Mouse (Mus musculus) liver, embryonic 11.5 days (tissue): Measurements from ENCODE around the gene Cnn2. TPM values are rescaled to one million over a fixed set of nuclear protein-coding genes. Genes with fewer than 3 reads are reported as not detected.

Source experiments
- ATAC-seq: fragments of 200-750 bp; cut with Nextera tagmentation; replicated peaks from 2 replicates; pipeline ENCODE4 v1.8.0; 2017; ENCODE audit warnings: moderate number of reproducible peaks, mild to moderate bottlenecking, moderate TSS enrichment, moderate library complexity; ENCODE audit not compliant: low FRiP score
- DNase-seq: peaks from one replicate; pipeline ENCODE4 v3.0.0-alpha.2; 2017; ENCODE audit warnings: low spot score
- H3K27ac ChIP-seq: fragments of 300-500 bp; sonication (generic); 2 replicates; pipeline ENCODE4 v1.5.1; 2014; ENCODE audit warnings: mild to moderate bottlenecking, low read depth, low read length, control low read depth
- H3K27me3 ChIP-seq: fragments of 300-500 bp; sonication (generic); replicated peaks from 2 replicates; pipeline ENCODE4 v1.6.1; 2014; ENCODE audit warnings: low read length, mixed read lengths; ENCODE audit not compliant: control insufficient read depth, insufficient read depth
- H3K36me3 ChIP-seq: fragments of 300-500 bp; sonication (generic); 2 replicates; pipeline ENCODE4 v1.6.1; 2014; ENCODE audit warnings: mild to moderate bottlenecking, low read length, moderate library complexity, mixed read lengths; ENCODE audit not compliant: control insufficient read depth, insufficient read depth
- H3K4me1 ChIP-seq: fragments of 300-500 bp; sonication (generic); replicated peaks from 2 replicates; pipeline ENCODE4 v1.6.1; 2014; ENCODE audit warnings: low read length, mixed read lengths; ENCODE audit not compliant: control insufficient read depth, insufficient read depth
- H3K4me2 ChIP-seq: fragments of 300-500 bp; sonication (generic); 2 replicates; pipeline ENCODE4 v1.6.1; 2014; ENCODE audit warnings: mild to moderate bottlenecking, control low read depth, moderate library complexity
- H3K4me3 ChIP-seq: fragments of 300-500 bp; sonication (generic); 2 replicates; pipeline ENCODE4 v1.5.1; 2014; ENCODE audit warnings: low read depth, low read length, control low read depth
- H3K9ac ChIP-seq: fragments of 300-500 bp; sonication (generic); 2 replicates; pipeline ENCODE4 v1.6.1; 2014; ENCODE audit warnings: low read depth, low read length, control low read depth
- H3K9me3 ChIP-seq: fragments of 300-500 bp; sonication (generic); 2 replicates; pipeline ENCODE4 v1.6.1; 2016; ENCODE audit warnings: low read length, inconsistent platforms, mixed read lengths; ENCODE audit not compliant: control insufficient read depth
- whole genome bisulfite sequencing: fragments of 180-500 bp; shearing (Covaris S2); extraction: QIAGEN DNeasy Blood & Tissue Kit; methylation state at CpG from one replicate; pipeline ENCODE4 v1.1.7; 2014; 5-methylcytosine and 5-hydroxymethylcytosine counted together
- polyA plus RNA-seq: library from polyadenylated mRNA; unstranded; fragments of >200 nt; fragmentation: Nextera tagmentation; extraction: Ambion mirVana; gene quantifications from 2 replicates; pipeline ENCODE4 v1.2.1, GENCODE M21; 2014

Gene Cnn2
- polyA plus RNA-seq, 1 experiment from 2014 or later = 115 TPM

GRCm38 (mm10) chr10:80001945-80002344, 13.6 kb downstream of the Cnn2 start:
- ATAC-seq (no peak), DNase-seq (no peak)
- WGBS = 81% methylated on average over 9 of the region's 9 CpGs
- H3K4me3 ChIP-seq = no peak overlapping the region
- H3K27ac ChIP-seq = no peak overlapping the region
- H3K9ac ChIP-seq = no peak overlapping the region
- no peaks in the 10 kb centered on the region for H3K9me3 ChIP-seq
- H3K27me3 ChIP-seq = peaks cover 4% of the 10 kb centered on the region
- H3K4me2 ChIP-seq = no peak overlapping the region
- no peaks in the 10 kb centered on the region for H3K36me3 ChIP-seq
- peaks cover 43% of the 10 kb centered on the region for H3K4me1 ChIP-seq

- 42% methylated on average over 21 of the region's 21 CpGs for WGBS
- Histone ChIP-seq H3K27me3 (peaks cover 4% of the 10 kb centered on the region), H3K9me3 (no peaks in the 10 kb centered on the region), H3K36me3 (peaks cover 2% of the 10 kb centered on the region; the same call in 1 of the 2 replicates), H3K9ac (peak overlapping the region; percentile 38; the same call in 1 of the 2 replicates), H3K4me3 (no peak overlapping the region; the same call in 1 of the 2 replicates), H3K4me2 (peak overlapping the region; percentile 49), H3K4me1 (peaks cover 38% of the 10 kb centered on the region), H3K27ac (peak overlapping the region; percentile 61)
- ATAC-seq (no peak), DNase-seq (no peak)
Measured at GRCm38 (mm10) chr10:80002829-80003228, 14.4 kb downstream of the Cnn2 start.

GRCm38 (mm10) chr10:80003374-80004232, 15.2 kb downstream of the Cnn2 start:
- H3K4me2 ChIP-seq = peak overlapping the region; percentile 49
- ATAC-seq (peak; percentile 73), DNase-seq (no peak)
- H3K4me3 ChIP-seq = no peak overlapping the region
- H3K27ac ChIP-seq = peak overlapping the region; percentile 61
- H3K4me1 ChIP-seq = peaks cover 33% of the 10 kb centered on the region
- WGBS = 48% methylated on average over 9 of the region's 9 CpGs
- H3K9ac ChIP-seq = peak overlapping the region; percentile 38; the same call in 1 of the 2 replicates
- H3K9me3 ChIP-seq = no peaks in the 10 kb centered on the region
- peaks cover 4% of the 10 kb centered on the region for H3K27me3 ChIP-seq
- H3K36me3 ChIP-seq = peaks cover 6% of the 10 kb centered on the region; the same call in 1 of the 2 replicates

- peaks cover 4% of the 10 kb centered on the region for H3K27me3 ChIP-seq
Measured at GRCm38 (mm10) chr10:80004233-80004705, 15.9 kb downstream of the Cnn2 start.

GRCm38 (mm10) chr10:80011740-80012139, 23.4 kb downstream of the Cnn2 start:
- no peak for ATAC-seq
- peaks cover 21% of the 10 kb centered on the region for H3K27me3 ChIP-seq
- H3K36me3 ChIP-seq = peaks cover 35% of the 10 kb centered on the region
- H3K4me2 ChIP-seq = no peak overlapping the region
- H3K4me3 ChIP-seq = no peak overlapping the region
- H3K9me3 ChIP-seq = peaks cover 11% of the 10 kb centered on the region; the same call in 1 of the 2 replicates
- no peak for DNase-seq
- WGBS = 92% methylated on average over 6 of the region's 6 CpGs
- no peak overlapping the region for H3K9ac ChIP-seq
- H3K4me1 ChIP-seq = peaks cover 11% of the 10 kb centered on the region; the same call in 1 of the 2 replicates
- H3K27ac ChIP-seq = no peak overlapping the region

More at GRCm38 (mm10) chr10:80004233-80004705, 15.9 kb downstream of the Cnn2 start:
- peaks cover 12% of the 10 kb centered on the region; the same call in 1 of the 2 replicates for H3K36me3 ChIP-seq
- H3K4me1 ChIP-seq = peaks cover 33% of the 10 kb centered on the region
- H3K4me2 ChIP-seq = no peak overlapping the region
- H3K4me3 ChIP-seq = no peak overlapping the region
- H3K27ac ChIP-seq = peak overlapping the region; percentile 43; the same call in 1 of the 2 replicates
- no peaks in the 10 kb centered on the region for H3K9me3 ChIP-seq
- H3K9ac ChIP-seq = 0 out of 2 replicates have a peak overlapping the region, but pooled peaks have one; percentile 14
- ATAC-seq (no peak), DNase-seq (no peak)
- 81% methylated on average over 8 of the region's 8 CpGs for WGBS

GRCm38 (mm10) chr10:80013609-80014008, 25.2 kb downstream of the Cnn2 start:
- Histone ChIP-seq H3K4me3 (no peak overlapping the region), H3K36me3 (peaks cover 30% of the 10 kb centered on the region), H3K27me3 (peaks cover 21% of the 10 kb centered on the region), H3K4me2 (no peak overlapping the region), H3K27ac (no peak overlapping the region), H3K9me3 (peaks cover 11% of the 10 kb centered on the region; the same call in 1 of the 2 replicates), H3K9ac (no peak overlapping the region), H3K4me1 (peaks cover 17% of the 10 kb centered on the region)
- ATAC-seq = no peak
- 60% methylated on average over 25 of the region's 25 CpGs for WGBS
- no peak for DNase-seq

GRCm38 (mm10) chr10:80014484-80015290, 26.3 kb downstream of the Cnn2 start:
- WGBS = 46% methylated on average over 28 of the region's 28 CpGs
- H3K27ac ChIP-seq = no peak overlapping the region
- DNase-seq = no peak

GRCm38 (mm10) chr10:80015583-80015982, 27.2 kb downstream of the Cnn2 start:
- DNase-seq (no peak), ATAC-seq (no peak)
- H3K9ac ChIP-seq = no peak overlapping the region
- no peak overlapping the region for H3K4me3 ChIP-seq
- no peak overlapping the region for H3K4me2 ChIP-seq
- 0 out of 2 replicates have a peak overlapping the region, but pooled peaks have one; percentile 79 for H3K27ac ChIP-seq
- H3K9me3 ChIP-seq = peaks cover 4% of the 10 kb centered on the region; the same call in 1 of the 2 replicates
- peaks cover 12% of the 10 kb centered on the region for H3K36me3 ChIP-seq
- H3K27me3 ChIP-seq = peaks cover 21% of the 10 kb centered on the region
- 76% methylated on average over 10 of the region's 10 CpGs for WGBS
- H3K4me1 ChIP-seq = peaks cover 37% of the 10 kb centered on the region

More at GRCm38 (mm10) chr10:80014484-80015290, 26.3 kb downstream of the Cnn2 start:
- ATAC-seq = no peak
- Histone ChIP-seq H3K9me3 (peaks cover 11% of the 10 kb centered on the region; the same call in 1 of the 2 replicates), H3K4me3 (no peak overlapping the region), H3K36me3 (peaks cover 19% of the 10 kb centered on the region), H3K9ac (no peak overlapping the region), H3K4me2 (no peak overlapping the region), H3K27me3 (peaks cover 21% of the 10 kb centered on the region), H3K4me1 (peaks cover 28% of the 10 kb centered on the region)
